Mouse (Mus musculus) G1E (cell line): ENCODE measurements around the gene Hoxd8. TPM values are rescaled to one million over a fixed set of nuclear protein-coding genes. Genes with fewer than 3 reads are reported as not detected.

Experiments used
- ATAC-seq: 2 replicates; pipeline ENCODE4 v1.8.0; 2016; ENCODE audit warnings: mild to moderate bottlenecking; ENCODE audit not compliant: insufficient number of reproducible peaks, poor library complexity, low FRiP score, severe bottlenecking; ENCODE audit errors: extremely low read depth
- DNase-seq: peaks from one replicate; pipeline ENCODE4 v3.0.0; 2012; ENCODE audit warnings: low spot score
- H3K27me3 ChIP-seq: 2 replicates; pipeline ENCODE4 v1.6.1; 2012; ENCODE audit warnings: mild to moderate bottlenecking, low read length, inconsistent platforms; ENCODE audit not compliant: insufficient read depth
- H3K36me3 ChIP-seq: replicated peaks from 2 replicates; pipeline ENCODE3; 2012; ENCODE audit warnings: mild to moderate bottlenecking, inconsistent platforms
- H3K4me1 ChIP-seq: 2 replicates; pipeline ENCODE4 v1.6.1; 2012; ENCODE audit warnings: low read depth, low read length, inconsistent platforms, mixed read lengths; ENCODE audit not compliant: insufficient read depth
- H3K4me3 ChIP-seq: 2 replicates; pipeline ENCODE4 v1.5.1; 2012; ENCODE audit warnings: low read depth, mild to moderate bottlenecking, inconsistent platforms, low read length, moderate library complexity, mixed read lengths
- H3K9me3 ChIP-seq: replicated peaks from 2 replicates; pipeline ENCODE4 v1.6.1; 2012; ENCODE audit warnings: inconsistent platforms
- CTCF ChIP-seq: IDR thresholded peaks from 2 replicates; pipeline ENCODE4 v1.5.1; 2012; ENCODE audit warnings: low read depth, low read length, inconsistent platforms, mixed read lengths
- GATA1 ChIP-seq: IDR thresholded peaks from 2 replicates; pipeline ENCODE4 v1.6.1; 2012; ENCODE audit warnings: borderline replicate concordance, low read length, inconsistent platforms, mixed read lengths
- GATA2 ChIP-seq: IDR thresholded peaks from 2 replicates; pipeline ENCODE4 v1.6.1; 2012; ENCODE audit warnings: low read depth, low read length, inconsistent platforms, borderline replicate concordance
- POLR2AphosphoS5 ChIP-seq: IDR thresholded peaks from 2 replicates; pipeline ENCODE4 v1.6.1; 2012; ENCODE audit warnings: low read depth, low read length, inconsistent platforms; ENCODE audit not compliant: insufficient replicate concordance
- TAL1 ChIP-seq: conservative IDR thresholded peaks from 2 replicates; pipeline ENCODE4 v1.6.1; 2012; ENCODE audit warnings: low read depth, low read length, inconsistent platforms, mixed read lengths
- polyA plus RNA-seq: library from polyadenylated mRNA; stranded (reverse); fragments of >175 nt; gene quantifications from 2 replicates; pipeline ENCODE4 v1.2.3, GENCODE M21; 2012
- total RNA-seq, 2 experiments: library from RNA; stranded (forward) in 1 of 2; stranded (reverse) in 1 of 2; fragments of 200-1000 nt in 1 of 2; fragments of >200 nt in 1 of 2; fragmentation: Nextera tagmentation in 1 of 2; gene quantifications; 2 replicates each; pipeline ENCODE4 v1.2.3; 2014 to 2017

The Hoxd8 gene
- total and polyA plus RNA-seq, 3 experiments: not detected

DNA sequence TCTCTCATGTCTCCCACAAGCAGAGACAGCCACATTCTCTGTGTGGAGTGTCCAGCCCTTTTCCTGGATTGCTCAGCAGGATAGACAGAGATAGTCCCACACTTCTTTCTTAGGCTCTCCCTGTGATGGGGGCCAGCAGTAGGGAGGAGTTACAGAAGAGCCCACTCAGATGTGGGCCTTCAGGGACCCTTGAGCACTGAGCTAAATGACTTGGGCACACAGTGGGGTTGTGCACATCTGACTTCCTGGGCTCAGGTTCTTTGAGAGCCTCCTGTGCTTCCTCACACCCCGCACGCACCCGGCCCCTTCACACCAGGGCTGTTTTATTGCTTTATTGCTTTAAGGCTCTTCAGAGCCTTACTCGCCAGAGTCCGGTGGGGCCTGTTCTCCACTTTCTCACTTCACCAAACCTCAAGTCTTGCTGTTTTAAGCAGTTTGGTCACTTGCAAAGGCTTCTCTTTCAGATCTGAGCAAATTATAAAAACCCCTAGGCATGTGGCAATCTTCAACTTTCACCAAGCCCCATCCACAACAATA, 16.6 kb downstream of the Hoxd8 start:
- DNase-seq (no peak), ATAC-seq (no peak)
- peaks cover 37% of the 10 kb centered on the region for H3K27me3 ChIP-seq
- peaks cover 7% of the 10 kb centered on the region for H3K4me1 ChIP-seq
- no peak overlapping the region for H3K4me3 ChIP-seq
- H3K36me3 ChIP-seq: no peaks in the 10 kb centered on the region
- no peaks in the 10 kb centered on the region for H3K9me3 ChIP-seq
- TF ChIP-seq GATA2 (no peak), POLR2AphosphoS5 (no peak)

DNA sequence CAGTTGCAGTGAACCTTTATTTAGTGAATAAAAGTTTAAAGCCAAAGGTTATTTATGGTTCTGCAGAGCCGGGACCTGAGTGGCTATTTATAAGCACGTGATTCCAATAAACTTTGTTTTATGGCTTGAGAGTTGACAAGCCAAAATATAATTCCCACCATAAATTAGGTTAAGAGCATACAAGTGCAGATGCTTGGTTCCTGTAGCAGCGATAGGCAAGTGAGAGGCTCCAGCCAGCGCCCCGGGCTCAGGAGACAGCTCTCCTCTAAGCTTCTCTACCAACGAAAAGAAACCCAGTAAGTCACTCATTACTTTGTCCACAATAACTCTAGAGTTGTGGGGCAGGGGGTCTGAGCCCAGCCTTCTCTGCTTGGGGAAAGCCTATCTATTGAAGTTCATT, 17.5 kb downstream of the Hoxd8 start:
- no peak for ATAC-seq
- no peaks in the 10 kb centered on the region for H3K36me3 ChIP-seq
- no peaks in the 10 kb centered on the region for H3K9me3 ChIP-seq
- no peak for DNase-seq
- H3K4me1 ChIP-seq: 0 out of 2 replicates have a peak, but pooled peaks cover 2% of the 10 kb centered on the region
- H3K27me3 ChIP-seq: peaks cover 40% of the 10 kb centered on the region
- no peak overlapping the region for H3K4me3 ChIP-seq
- TF ChIP-seq POLR2AphosphoS5: no peak
- no peak for TF ChIP-seq GATA2
- TF ChIP-seq TAL1: no peak
- TF ChIP-seq CTCF: no peak

DNA sequence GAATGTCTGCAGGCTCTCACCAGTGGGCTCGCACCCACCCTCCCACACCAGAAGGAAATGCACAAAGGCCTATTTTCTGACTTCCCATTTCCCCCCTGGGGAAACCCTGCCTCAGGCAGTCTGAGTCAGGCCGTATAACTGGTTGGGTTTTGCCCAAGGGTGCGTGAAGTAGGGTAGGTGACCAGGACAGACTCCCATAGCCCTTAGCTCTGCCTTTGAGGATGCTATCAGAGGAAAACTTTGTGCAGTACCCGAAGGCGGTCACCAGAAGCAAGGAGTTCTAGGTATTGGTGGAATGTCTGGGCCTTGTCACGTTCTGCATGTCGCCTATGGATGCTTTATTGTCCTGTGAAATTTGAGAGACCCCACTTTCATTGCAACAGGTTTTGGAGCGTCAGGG, 18.5 kb downstream of the Hoxd8 start:
- ATAC-seq: no peak
- 0 out of 2 replicates have a peak, but pooled peaks cover 2% of the 10 kb centered on the region for H3K4me1 ChIP-seq
- DNase-seq: no peak
- TF ChIP-seq TAL1: no peak
- TF ChIP-seq CTCF: no peak
- TF ChIP-seq GATA2: no peak
- H3K27me3 ChIP-seq: peaks cover 43% of the 10 kb centered on the region
- no peaks in the 10 kb centered on the region for H3K9me3 ChIP-seq
- no peak overlapping the region for H3K4me3 ChIP-seq
- H3K36me3 ChIP-seq: peaks cover 2% of the 10 kb centered on the region

DNA sequence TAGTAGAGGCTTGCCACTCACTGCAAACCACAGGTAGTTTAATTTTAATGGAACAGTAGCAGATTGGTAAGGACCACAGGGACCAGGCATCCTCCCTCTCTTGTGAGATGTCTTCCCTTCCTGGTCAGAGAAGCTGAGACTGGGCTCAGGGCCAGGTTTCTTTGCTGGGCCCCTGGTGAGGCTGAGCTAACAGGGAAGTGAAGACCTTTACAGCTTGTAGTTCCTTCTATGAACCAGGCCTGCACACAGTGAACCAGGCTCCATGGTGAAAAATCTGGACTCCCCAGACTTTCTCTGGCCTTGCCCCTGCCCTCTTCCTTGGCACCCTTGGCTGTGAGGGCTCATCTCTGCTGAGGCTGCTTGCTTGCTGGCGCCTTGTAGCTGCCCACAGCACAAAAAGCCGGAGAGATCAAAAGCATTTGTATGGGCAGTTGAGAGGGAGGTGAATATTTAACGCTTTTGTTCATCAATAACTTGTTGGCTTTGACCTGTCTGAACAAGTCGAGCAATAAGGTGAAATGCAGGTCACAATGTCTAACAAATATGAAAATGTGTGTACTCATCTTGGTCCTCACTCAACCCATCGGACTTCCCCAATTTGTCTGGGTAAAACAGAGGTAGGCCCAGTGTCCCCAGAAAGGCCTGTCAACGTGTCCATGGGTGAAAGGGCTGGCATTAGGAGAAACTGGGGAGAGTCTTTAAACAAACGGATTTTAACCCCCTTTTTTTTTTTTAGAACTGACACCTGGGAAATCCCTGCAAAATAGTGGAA, 20.0 kb downstream of the Hoxd8 start:
- Histone ChIP-seq H3K27me3 (peaks cover 46% of the 10 kb centered on the region), H3K9me3 (no peaks in the 10 kb centered on the region), H3K4me3 (no peak overlapping the region), H3K36me3 (peaks cover 2% of the 10 kb centered on the region), H3K4me1 (0 out of 2 replicates have a peak, but pooled peaks cover 2% of the 10 kb centered on the region)
- no peak for TF ChIP-seq CTCF
- TF ChIP-seq GATA1: no peak
- TF ChIP-seq TAL1: no peak
- TF ChIP-seq GATA2: no peak
- no peak for TF ChIP-seq POLR2AphosphoS5
- DNase-seq (no peak), ATAC-seq (no peak)

DNA sequence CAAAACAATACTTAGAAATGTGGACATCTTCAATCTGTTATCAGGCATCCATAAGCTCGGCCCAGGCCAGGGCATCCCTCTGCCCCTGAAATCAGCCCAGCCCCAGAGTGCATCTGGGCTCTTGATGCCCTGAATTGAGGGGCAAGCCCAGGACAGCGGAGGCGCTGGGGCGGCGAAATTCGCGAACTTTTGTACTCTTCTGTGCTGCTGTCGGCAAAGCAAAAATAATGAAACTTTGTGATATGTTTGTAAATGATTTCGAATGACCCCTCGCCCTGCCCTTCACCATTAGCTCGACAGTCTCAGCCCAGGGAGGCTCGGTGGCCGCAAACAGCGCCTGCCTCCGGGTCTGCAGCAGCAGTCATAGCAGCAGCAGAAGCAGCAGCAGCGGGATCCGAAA, 20.8 kb downstream of the Hoxd8 start:
- Histone ChIP-seq H3K27me3 (peaks cover 44% of the 10 kb centered on the region), H3K4me1 (0 out of 2 replicates have a peak, but pooled peaks cover 2% of the 10 kb centered on the region), H3K4me3 (no peak overlapping the region), H3K36me3 (peaks cover 2% of the 10 kb centered on the region), H3K9me3 (no peaks in the 10 kb centered on the region)
- no peak for TF ChIP-seq GATA1
- no peak for TF ChIP-seq POLR2AphosphoS5
- TF ChIP-seq TAL1: no peak
- no peak for TF ChIP-seq GATA2
- no peak for TF ChIP-seq CTCF
- no peak for DNase-seq
- no peak for ATAC-seq

DNA sequence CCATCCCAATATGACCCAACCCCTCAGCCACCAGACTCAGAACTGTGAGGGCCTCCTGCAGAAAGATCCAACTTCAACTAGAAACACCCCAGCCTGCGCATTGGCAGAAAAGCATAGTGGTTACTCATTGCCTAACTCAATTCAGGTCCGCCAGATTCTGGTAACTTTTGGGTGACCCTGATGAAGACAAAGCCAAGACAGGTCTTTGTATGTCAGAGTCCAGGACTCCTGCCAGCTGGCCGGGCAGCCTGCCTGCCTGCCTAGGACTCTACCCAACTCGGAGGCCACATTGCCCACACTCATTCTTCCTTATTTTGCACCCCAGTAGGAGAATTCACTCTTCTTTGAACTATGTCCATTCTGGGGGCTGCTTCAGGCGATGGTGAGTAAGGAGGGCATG, 22.1 kb downstream of the Hoxd8 start, which contains the start of gene Gm28230:
Gene Gm28230 (plus strand): TSS at position 178 of the 400 bp plus-strand sequence.
- Histone ChIP-seq H3K27me3 (peaks cover 43% of the 10 kb centered on the region), H3K9me3 (no peaks in the 10 kb centered on the region), H3K4me3 (no peak within 1 kb of the TSS), H3K36me3 (peaks cover 2% of the 10 kb centered on the region), H3K4me1 (no peaks in the 10 kb centered on the region)
- DNase-seq (no peak), ATAC-seq (no peak)
- TF ChIP-seq POLR2AphosphoS5 (no peak), GATA1 (no peak), GATA2 (no peak), CTCF (no peak), TAL1 (no peak)
